Mouse (Mus musculus): ENCODE measurements around the gene Ctla2b. TPM values are rescaled to one million over a fixed set of nuclear protein-coding genes. Genes with fewer than 3 reads are reported as not detected.
"Not testable (repeated sequence)": the region's sequence is repeated elsewhere in the genome, so short reads cannot be mapped to it uniquely, and the experiment has no call there.

Ctla2b gene
- 7.4 and 10.0 TPM in 2 replicates for polyA plus RNA-seq (2015; fragmentation: Nextera tagmentation; extraction: Ambion mirVana)

- Histone ChIP-seq H3K27me3 (no peaks in the 10 kb centered on the region), H3K4me1 (no peaks in the 10 kb centered on the region), H3K36me3 (no peaks in the 10 kb centered on the region), H3K4me2 (no peak within 1 kb of the TSS), H3K27ac (peak within 1 kb of the TSS; percentile 23; the same call in 1 of the 2 replicates), H3K9ac (no peak within 1 kb of the TSS), H3K9me3 (no peaks in the 10 kb centered on the region), H3K4me3 (no peak within 1 kb of the TSS)
- ATAC-seq (ENCODE audit: borderline replicate concordance, extremely low read depth, low FRiP score, low TSS enrichment), result peak; percentile 62; the same call in 1 of the 2 replicates
- WGBS, result 62% methylated on average over 3 of the region's 3 CpGs
Observed at GRCm38 (mm10) chr13:60897328-60897727, at the start of gene Ctla2b. TSS of gene Ctla2b (minus strand) at chr13:60897447.

GRCm38 (mm10) chr13:60941884-60942283 is 44.6 kb upstream of the Ctla2b start, which contains the start of gene Tpbpa:
TSS of gene Tpbpa (minus strand) at chr13:60941984.
- H3K36me3 ChIP-seq; H3K27me3 ChIP-seq; H3K9me3 ChIP-seq; ATAC-seq (ENCODE audit: borderline replicate concordance, extremely low read depth, low FRiP score, low TSS enrichment); H3K4me3 ChIP-seq; H3K9ac ChIP-seq; H3K4me1 ChIP-seq; H3K27ac ChIP-seq; H3K4me2 ChIP-seq: not testable (repeated sequence)
- 69% methylated on average over 3 of the region's 3 CpGs for WGBS

GRCm38 (mm10) chr13:60936500-60936901 is 39.3 kb upstream of the Ctla2b start, which contains the start of the genes Gm49391 and Ctla2a:
TSS of gene Gm49391 (minus strand) at chr13:60936571.
TSS of gene Ctla2a (minus strand) at chr13:60936625.
- peak; percentile 72 for ATAC-seq (ENCODE audit: borderline replicate concordance, extremely low read depth, low FRiP score, low TSS enrichment)
- no peak within 1 kb of the TSS for H3K4me2 ChIP-seq
- H3K9ac ChIP-seq, result no peak within 1 kb of the TSS
- H3K27me3 ChIP-seq, result no peaks in the 10 kb centered on the region
- 35% methylated on average over 5 of the region's 5 CpGs for WGBS
- no peaks in the 10 kb centered on the region for H3K9me3 ChIP-seq
- H3K27ac ChIP-seq, result peak within 1 kb of the TSS; percentile 8; the same call in 1 of the 2 replicates
- H3K36me3 ChIP-seq, result no peaks in the 10 kb centered on the region
- no peak within 1 kb of the TSS for H3K4me3 ChIP-seq
- H3K4me1 ChIP-seq, result no peaks in the 10 kb centered on the region

GRCm38 (mm10) chr13:60935490-60935889 is 38.2 kb upstream of the Ctla2b start, which contains the start of gene Gm49393:
TSS of gene Gm49393 (minus strand) at chr13:60935590.
- not testable (repeated sequence) for H3K36me3 ChIP-seq; ATAC-seq (ENCODE audit: borderline replicate concordance, extremely low read depth, low FRiP score, low TSS enrichment); H3K4me3 ChIP-seq; H3K9ac ChIP-seq; H3K9me3 ChIP-seq; H3K4me1 ChIP-seq; H3K27ac ChIP-seq; H3K27me3 ChIP-seq; H3K4me2 ChIP-seq
- WGBS, result 58% methylated on average over 2 of the region's 2 CpGs

GRCm38 (mm10) chr13:60904780-60905179 is 7.5 kb upstream of the Ctla2b start, which contains the start of gene Tpbpb:
TSS of gene Tpbpb (minus strand) at chr13:60904880.
- H3K4me2 ChIP-seq; H3K27me3 ChIP-seq; H3K9ac ChIP-seq; H3K27ac ChIP-seq; H3K4me1 ChIP-seq; H3K9me3 ChIP-seq; H3K4me3 ChIP-seq; H3K36me3 ChIP-seq; ATAC-seq (ENCODE audit: borderline replicate concordance, extremely low read depth, low FRiP score, low TSS enrichment): not testable (repeated sequence)
- WGBS, result 71% methylated on average over 2 of the region's 2 CpGs

GRCm38 (mm10) chr13:60896794-60897193 is 453 bp downstream of the Ctla2b start, which contains the start of gene Gm49392:
TSS of gene Gm49392 (minus strand) at chr13:60896894.
- not testable (repeated sequence) for H3K36me3 ChIP-seq; H3K4me1 ChIP-seq; ATAC-seq (ENCODE audit: borderline replicate concordance, extremely low read depth, low FRiP score, low TSS enrichment); H3K4me3 ChIP-seq; H3K4me2 ChIP-seq; H3K27me3 ChIP-seq; H3K9me3 ChIP-seq; H3K9ac ChIP-seq
- peak within 1 kb of the TSS; percentile 23; the same call in 1 of the 2 replicates for H3K27ac ChIP-seq
- 94% methylated on average over 7 of the region's 8 CpGs for WGBS

- no peak overlapping the region for H3K9ac ChIP-seq
- no peak overlapping the region for H3K4me2 ChIP-seq
- H3K36me3 ChIP-seq, result no peaks in the 10 kb centered on the region
- no peak for ATAC-seq (ENCODE audit: borderline replicate concordance, extremely low read depth, low FRiP score, low TSS enrichment)
- H3K9me3 ChIP-seq, result no peaks in the 10 kb centered on the region
- H3K27ac ChIP-seq, result no peak overlapping the region
- H3K27me3 ChIP-seq, result no peaks in the 10 kb centered on the region
- no peaks in the 10 kb centered on the region for H3K4me1 ChIP-seq
- H3K4me3 ChIP-seq, result no peak overlapping the region
Observed at GRCm38 (mm10) chr13:60895406-60896160, 1.7 kb downstream of the Ctla2b start.

- no peak overlapping the region for H3K4me3 ChIP-seq
- no peaks in the 10 kb centered on the region for H3K27me3 ChIP-seq
- 75% methylated on average over 1 of the region's 1 CpGs for WGBS
- no peaks in the 10 kb centered on the region for H3K4me1 ChIP-seq
- no peaks in the 10 kb centered on the region for H3K9me3 ChIP-seq
- H3K9ac ChIP-seq, result no peak overlapping the region
- H3K27ac ChIP-seq, result no peak overlapping the region
- no peaks in the 10 kb centered on the region for H3K36me3 ChIP-seq
- ATAC-seq (ENCODE audit: borderline replicate concordance, extremely low read depth, low FRiP score, low TSS enrichment), result no peak
- no peak overlapping the region for H3K4me2 ChIP-seq
Observed at GRCm38 (mm10) chr13:60892301-60892700, 4.9 kb downstream of the Ctla2b start.

GRCm38 (mm10) chr13:60864281-60864680 is 33.0 kb downstream of the Ctla2b start, which contains the start of gene 4930486L24Rik:
TSS of gene 4930486L24Rik (minus strand) at chr13:60864475.
- no peak for ATAC-seq (ENCODE audit: borderline replicate concordance, extremely low read depth, low FRiP score, low TSS enrichment)
- Histone ChIP-seq H3K9me3 (no peaks in the 10 kb centered on the region), H3K4me2 (no peak within 1 kb of the TSS), H3K9ac (no peak within 1 kb of the TSS), H3K27ac (no peak within 1 kb of the TSS), H3K27me3 (no peaks in the 10 kb centered on the region), H3K36me3 (no peaks in the 10 kb centered on the region), H3K4me3 (no peak within 1 kb of the TSS), H3K4me1 (no peaks in the 10 kb centered on the region)
- 53% methylated on average over 1 of the region's 1 CpGs for WGBS

GRCm38 (mm10) chr13:60848241-60849120 is 48.8 kb downstream of the Ctla2b start:
- WGBS, result 64% methylated on average over 4 of the region's 4 CpGs
- H3K27ac ChIP-seq, result peak overlapping the region; percentile 67; the same call in 1 of the 2 replicates
- H3K9me3 ChIP-seq, result no peaks in the 10 kb centered on the region
- H3K4me3 ChIP-seq, result no peak overlapping the region
- no peaks in the 10 kb centered on the region for H3K4me1 ChIP-seq
- H3K36me3 ChIP-seq, result no peaks in the 10 kb centered on the region
- peak; percentile 77 for ATAC-seq (ENCODE audit: borderline replicate concordance, extremely low read depth, low FRiP score, low TSS enrichment)
- no peak overlapping the region for H3K9ac ChIP-seq
- no peak overlapping the region for H3K4me2 ChIP-seq
- H3K27me3 ChIP-seq, result no peaks in the 10 kb centered on the region

Measured in lung, embryonic 15.5 days (tissue).